Mouse (Mus musculus): Measurements from ENCODE around the gene Smtnl1.

- no peak for TF ChIP-seq CTCF (IDR thresholded peaks at IDR 0.05; ENCODE audit: low read depth)
- TF ChIP-seq EP300 (IDR thresholded peaks at IDR 0.05; ENCODE audit: low read depth), result 0 out of 2 replicates have a peak, but pooled peaks have one; percentile 16
These were observed 785 bp upstream of the Smtnl1 start for GRCm38 (mm10) chr2:84823237-84823636.

All from liver, embryonic 14.5 days (tissue).